Mouse (Mus musculus): Measurements from ENCODE around the gene Gm6309. TPM values are rescaled to one million over a fixed set of nuclear protein-coding genes. Genes with fewer than 3 reads are reported as not detected.
"Not testable (repeated sequence)": the region's sequence is repeated elsewhere in the genome, so short reads cannot be mapped to it uniquely, and the experiment has no call there.

Gene Gm6309
- polyA plus RNA-seq, 1 experiment from 2014 or later, result not detected

DNA sequence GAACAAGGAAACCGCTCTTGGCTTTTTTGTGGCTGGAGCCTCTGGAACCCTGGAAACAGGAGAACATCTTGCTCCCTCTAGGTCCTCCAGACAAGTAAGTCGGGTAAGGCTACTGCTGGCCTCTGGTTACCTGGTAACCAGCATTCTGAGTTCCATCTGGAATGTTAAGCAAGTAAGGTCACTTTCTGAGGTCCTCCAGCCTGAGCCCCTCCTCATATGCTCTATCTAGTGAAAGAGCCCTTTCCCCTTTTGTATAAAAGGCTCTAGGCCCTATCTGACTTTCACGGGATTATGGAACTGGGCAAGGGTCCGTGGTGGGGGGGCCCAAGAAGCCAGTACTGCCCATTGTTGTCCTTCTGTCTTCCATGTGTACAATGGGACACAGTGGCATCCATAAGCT is 14.7 kb upstream of the Gm6309 start, which contains the start of gene 1700001J03Rik:
TSS of gene 1700001J03Rik (minus strand) at position 101 of the 400 bp plus-strand sequence.
- H3K27me3 ChIP-seq (replicated peaks); H3K4me3 ChIP-seq; H3K9ac ChIP-seq; H3K4me2 ChIP-seq; H3K36me3 ChIP-seq; H3K4me1 ChIP-seq (replicated peaks); ATAC-seq (ENCODE audit: insufficient number of reproducible peaks, low FRiP score); H3K27ac ChIP-seq (ENCODE audit: poor library complexity, severe bottlenecking): not testable (repeated sequence)
- 71% methylated on average over 4 of the region's 4 CpGs for WGBS
- H3K9me3 ChIP-seq (replicated peaks), result peaks cover 20% of the 10 kb centered on the region; the same call in 1 of the 2 replicates

DNA sequence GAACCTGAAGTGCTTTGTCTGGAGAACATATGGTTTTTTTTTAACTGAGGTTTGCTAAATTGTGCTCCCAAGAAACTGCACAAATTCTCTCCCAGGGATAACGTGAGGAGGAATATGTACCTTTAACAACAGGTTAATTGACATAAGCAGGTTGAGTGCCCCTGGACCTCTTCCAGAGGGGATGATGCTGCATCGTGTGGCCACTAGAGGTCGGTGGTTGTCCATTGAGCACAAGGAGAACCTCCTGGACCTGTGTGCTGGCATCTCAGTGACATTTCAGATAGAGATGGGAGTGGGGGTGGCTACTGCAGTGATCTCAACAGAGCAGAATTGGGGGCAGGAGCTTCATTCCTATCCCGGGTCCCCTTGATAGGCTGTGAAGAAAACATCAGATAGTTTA is 2.2 kb upstream of the Gm6309 start:
- WGBS, result 57% methylated on average over 4 of the region's 4 CpGs

DNA sequence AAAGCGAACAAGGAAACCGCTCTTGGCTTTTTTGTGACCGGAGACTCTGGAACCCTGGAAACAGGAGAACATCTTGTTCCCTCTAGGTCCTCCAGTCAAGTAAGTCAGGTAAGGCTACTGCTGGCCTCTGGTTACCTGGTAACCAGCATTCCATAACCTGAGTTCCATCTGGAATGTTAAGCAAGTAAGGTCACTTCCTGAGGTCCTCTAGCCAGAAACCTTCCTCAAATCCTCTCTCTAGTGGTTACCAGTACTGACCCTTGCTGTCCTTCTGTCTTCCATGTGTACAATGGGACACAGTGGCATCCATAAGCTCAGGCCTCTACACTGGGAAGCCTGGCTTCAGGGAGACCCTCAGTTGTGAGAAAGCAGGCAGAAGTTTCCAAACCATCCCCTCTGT is 10.1 kb downstream of the Gm6309 start, which contains the start of gene Gm5565:
TSS of gene Gm5565 (minus strand) at position 101 of the 400 bp plus-strand sequence.
- H3K9ac ChIP-seq; ATAC-seq (ENCODE audit: insufficient number of reproducible peaks, low FRiP score); H3K27me3 ChIP-seq (replicated peaks); H3K4me3 ChIP-seq; H3K4me2 ChIP-seq; H3K36me3 ChIP-seq; H3K4me1 ChIP-seq (replicated peaks); H3K27ac ChIP-seq (ENCODE audit: poor library complexity, severe bottlenecking): not testable (repeated sequence)
- peaks cover 17% of the 10 kb centered on the region for H3K9me3 ChIP-seq (replicated peaks)
- WGBS, result 84% methylated on average over 3 of the region's 3 CpGs

More for the DNA sequence above, 2.2 kb upstream of the Gm6309 start:
- H3K4me3 ChIP-seq; ATAC-seq (ENCODE audit: insufficient number of reproducible peaks, low FRiP score); H3K4me1 ChIP-seq (replicated peaks); H3K36me3 ChIP-seq; H3K27ac ChIP-seq (ENCODE audit: poor library complexity, severe bottlenecking); H3K4me2 ChIP-seq; H3K9ac ChIP-seq; H3K27me3 ChIP-seq (replicated peaks): not testable (repeated sequence)
- H3K9me3 ChIP-seq (replicated peaks), result peaks cover 23% of the 10 kb centered on the region

DNA sequence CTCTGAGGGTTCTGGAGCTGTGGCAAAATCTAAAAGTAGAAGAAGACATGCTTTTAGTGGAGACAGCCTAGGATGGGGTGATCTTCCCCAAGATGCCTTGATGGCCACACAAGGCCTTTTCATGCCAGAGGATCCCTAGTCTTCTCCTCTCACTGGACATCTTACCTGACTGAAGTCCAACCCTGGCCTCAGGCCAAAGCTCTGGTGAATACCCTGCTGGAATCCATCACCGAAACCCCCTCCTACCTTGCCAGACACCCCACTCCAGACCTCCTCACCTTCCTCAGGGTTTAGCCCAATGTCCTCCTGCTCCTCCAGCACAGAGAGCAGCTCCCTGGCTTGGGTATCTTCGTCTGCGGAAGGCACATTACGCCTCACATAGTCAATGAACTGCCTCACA is 12.2 kb downstream of the Gm6309 start:
- ATAC-seq (ENCODE audit: insufficient number of reproducible peaks, low FRiP score); H3K4me2 ChIP-seq; H3K27me3 ChIP-seq (replicated peaks); H3K27ac ChIP-seq (ENCODE audit: poor library complexity, severe bottlenecking); H3K4me1 ChIP-seq (replicated peaks); H3K9ac ChIP-seq; H3K36me3 ChIP-seq; H3K4me3 ChIP-seq: not testable (repeated sequence)
- 78% methylated on average over 4 of the region's 4 CpGs for WGBS
- peaks cover 24% of the 10 kb centered on the region for H3K9me3 ChIP-seq (replicated peaks)

DNA sequence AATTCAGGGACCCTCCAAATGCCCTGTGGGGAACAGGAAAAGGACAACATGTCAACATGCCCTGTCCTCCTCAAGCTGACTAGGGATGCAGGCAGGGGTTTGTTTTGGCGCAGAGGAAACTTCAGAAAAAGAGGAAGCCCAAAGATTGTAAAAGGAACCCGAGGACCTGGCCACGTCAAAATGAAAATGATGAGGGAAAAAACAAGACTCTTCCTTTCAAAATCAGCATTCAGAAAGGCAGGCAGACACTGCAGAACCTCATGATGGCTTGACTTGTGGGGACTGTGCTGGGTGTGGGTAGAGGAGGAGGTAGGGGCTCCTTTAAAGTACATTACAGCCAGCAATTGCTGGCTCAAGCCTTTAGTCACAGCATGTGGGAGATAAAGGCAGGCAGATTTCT is 20.1 kb downstream of the Gm6309 start:
- Histone ChIP-seq H3K9me3 (replicated peaks) (peaks cover 34% of the 10 kb centered on the region), H3K4me2 (no peak overlapping the region), H3K4me3 (no peak overlapping the region), H3K27me3 (replicated peaks) (no peaks in the 10 kb centered on the region), H3K9ac (no peak overlapping the region), H3K4me1 (replicated peaks) (no peaks in the 10 kb centered on the region), H3K36me3 (no peaks in the 10 kb centered on the region), H3K27ac (ENCODE audit: poor library complexity, severe bottlenecking) (no peak overlapping the region)
- no peak for ATAC-seq (ENCODE audit: insufficient number of reproducible peaks, low FRiP score)
- WGBS, result 64% methylated on average over 3 of the region's 3 CpGs

DNA sequence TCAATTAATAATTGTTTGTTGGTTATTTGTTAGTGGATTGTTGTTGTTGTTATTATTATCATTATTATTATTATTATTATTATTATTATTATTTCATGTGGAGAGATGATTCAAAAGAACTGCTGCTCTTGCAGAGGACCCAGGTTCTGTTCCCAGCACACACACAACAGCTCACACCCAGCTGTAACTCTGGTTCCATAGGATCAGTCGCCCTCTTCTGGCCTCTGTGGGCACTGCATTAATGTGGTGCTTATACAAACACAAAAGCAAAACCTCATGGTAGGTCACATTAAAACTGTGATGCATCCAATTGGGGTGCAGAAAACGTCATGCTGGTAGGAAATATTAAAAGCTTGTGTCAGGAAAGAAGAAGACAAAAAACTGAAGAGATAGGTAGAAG is 22.6 kb downstream of the Gm6309 start:
- H3K9ac ChIP-seq, result no peak overlapping the region
- 31% methylated on average over 2 of the region's 2 CpGs for WGBS
- H3K4me3 ChIP-seq, result no peak overlapping the region
- H3K27ac ChIP-seq (ENCODE audit: poor library complexity, severe bottlenecking), result no peak overlapping the region
- no peaks in the 10 kb centered on the region for H3K27me3 ChIP-seq (replicated peaks)
- H3K9me3 ChIP-seq (replicated peaks), result peaks cover 36% of the 10 kb centered on the region
- no peak for ATAC-seq (ENCODE audit: insufficient number of reproducible peaks, low FRiP score)
- H3K4me2 ChIP-seq, result no peak overlapping the region
- no peaks in the 10 kb centered on the region for H3K4me1 ChIP-seq (replicated peaks)
- H3K36me3 ChIP-seq, result no peaks in the 10 kb centered on the region

Other genes with a start within 250 kb of the Gm6309 start
- gene Cyp3a25, start 161.1 kb downstream of the Gm6309 start, polyA plus RNA-seq (2016; fragmentation: Nextera tagmentation; extraction: Ambion mirVana), result not detected in 2 replicates
- gene Cyp3a59, start 91.5 kb downstream of the Gm6309 start, polyA plus RNA-seq (2016; fragmentation: Nextera tagmentation; extraction: Ambion mirVana), result not detected in 2 replicates
- gene Gm5565, start 10.2 kb downstream of the Gm6309 start, polyA plus RNA-seq (2016; fragmentation: Nextera tagmentation; extraction: Ambion mirVana), result not detected in 2 replicates
- not detected in 2 replicates for gene 1700001J03Rik, start 14.6 kb upstream of the Gm6309 start, polyA plus RNA-seq (2016; fragmentation: Nextera tagmentation; extraction: Ambion mirVana)
- 36.6 and 37.8 TPM in 2 replicates for gene Rnf6, start 50.8 kb upstream of the Gm6309 start, polyA plus RNA-seq (2016; fragmentation: Nextera tagmentation; extraction: Ambion mirVana)
- 16.6 and 17.3 TPM in 2 replicates for gene Cdk8, start 60.5 kb upstream of the Gm6309 start, polyA plus RNA-seq (2016; fragmentation: Nextera tagmentation; extraction: Ambion mirVana)
- gene Wasf3, start 214.3 kb upstream of the Gm6309 start, polyA plus RNA-seq (2016; fragmentation: Nextera tagmentation; extraction: Ambion mirVana), result 0.31 and 0.32 TPM in 2 replicates

All from heart, embryonic 12.5 days (tissue).